Mouse (Mus musculus) hindbrain, embryonic 12.5 days (tissue): ENCODE data around the gene Prpf31. TPM values are rescaled to one million over a fixed set of nuclear protein-coding genes. Genes with fewer than 3 reads are reported as not detected.
A peak's percentile ranks its signal among the peaks of the same experiment; 100 is the strongest.
"Not testable (repeated sequence)": the region's sequence is repeated elsewhere in the genome, so short reads cannot be mapped to it uniquely, and the experiment has no call there.

ENCODE experiments used
- ATAC-seq: fragments of 200-750 bp; cut with Nextera tagmentation; 2 replicates; pipeline ENCODE4 v1.8.0; 2017; ENCODE audit warnings: moderate TSS enrichment; ENCODE audit not compliant: low FRiP score
- H3K27ac ChIP-seq: fragments of 300-500 bp; sonication (generic); 2 replicates; pipeline ENCODE4 v1.5.1; 2016; ENCODE audit warnings: mild to moderate bottlenecking
- H3K27me3 ChIP-seq: fragments of 300-500 bp; sonication (generic); 2 replicates; pipeline ENCODE4 v1.6.1; 2016; ENCODE audit warnings: mild to moderate bottlenecking
- H3K36me3 ChIP-seq: fragments of 300-500 bp; sonication (generic); 2 replicates; pipeline ENCODE4 v1.6.1; 2016; ENCODE audit warnings: mild to moderate bottlenecking
- H3K4me1 ChIP-seq: fragments of 300-500 bp; sonication (generic); 2 replicates; pipeline ENCODE4 v1.6.1; 2016
- H3K4me2 ChIP-seq: fragments of 300-500 bp; sonication (generic); replicated peaks from 2 replicates; pipeline ENCODE4 v1.6.1; 2016; ENCODE audit warnings: mild to moderate bottlenecking
- H3K4me3 ChIP-seq: fragments of 300-500 bp; sonication (generic); 2 replicates; pipeline ENCODE4 v1.5.1; 2016; ENCODE audit warnings: mild to moderate bottlenecking
- H3K9ac ChIP-seq: fragments of 300-500 bp; sonication (generic); 2 replicates; pipeline ENCODE4 v1.6.1; 2016; ENCODE audit warnings: mild to moderate bottlenecking, moderate library complexity
- H3K9me3 ChIP-seq: fragments of 300-500 bp; sonication (generic); replicated peaks from 2 replicates; pipeline ENCODE4 v1.6.1; 2016; ENCODE audit warnings: mild to moderate bottlenecking
- WGBS: fragments of 180-500 bp; shearing (Covaris S2); methylation state at CpG from one replicate; pipeline ENCODE4 v1.1.7; 2016; 5-methylcytosine and 5-hydroxymethylcytosine counted together
- polyA plus RNA-seq: library from polyadenylated mRNA; unstranded; fragments of >200 nt; fragmentation: Nextera tagmentation; extraction: Ambion mirVana; gene quantifications from 2 replicates; pipeline ENCODE4 v1.2.1, GENCODE M21; 2016

Gene Prpf31
- 114 and 115 TPM in 2 replicates for polyA plus RNA-seq

GRCm38 (mm10) chr7:3629543-3630477 is at the start of gene Prpf31, which contains the start of gene Tfpt:
Prpf31 (plus strand) TSS chr7:3629985.
Tfpt (minus strand) TSS chr7:3629929.
- Histone ChIP-seq H3K27me3 (no peaks in the 10 kb centered on the region), H3K4me1 (peaks cover 26% of the 10 kb centered on the region), H3K27ac (peak within 1 kb of the TSS; percentile 73; the same call in 1 of the 2 replicates), H3K9me3 (no peaks in the 10 kb centered on the region), H3K9ac (peak within 1 kb of the TSS; percentile 82), H3K4me3 (peak within 1 kb of the TSS; percentile 67), H3K4me2 (peak within 1 kb of the TSS; percentile 99), H3K36me3 (peaks cover 37% of the 10 kb centered on the region)
- 2% methylated on average over 47 of the region's 47 CpGs for WGBS
- ATAC-seq: peak; percentile 89

DNA sequence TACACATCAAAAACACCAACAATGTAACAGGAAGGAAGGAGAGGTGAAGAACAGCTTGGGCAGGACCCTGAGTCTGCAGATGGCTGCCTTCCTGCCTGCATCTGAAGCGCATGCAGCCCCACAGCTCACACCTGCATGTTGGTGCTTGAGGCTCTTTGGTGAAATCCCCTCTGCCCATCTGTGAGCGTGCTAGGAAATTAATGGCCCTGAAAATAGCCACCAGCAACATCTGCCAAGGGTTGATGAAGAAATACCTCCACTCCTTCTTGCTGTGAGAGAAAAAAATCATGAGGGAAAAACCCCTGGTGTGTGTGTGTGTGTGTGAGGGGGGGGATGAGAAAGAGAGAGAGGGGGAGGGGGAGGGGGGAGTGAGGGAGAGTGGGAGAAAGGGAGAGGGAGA is 49.8 kb upstream of the Prpf31 start:
- Histone ChIP-seq H3K4me1 (no peaks in the 10 kb centered on the region), H3K36me3 (no peaks in the 10 kb centered on the region), H3K4me3 (no peak overlapping the region), H3K27me3 (no peaks in the 10 kb centered on the region), H3K9ac (no peak overlapping the region), H3K27ac (no peak overlapping the region), H3K4me2 (no peak overlapping the region), H3K9me3 (no peaks in the 10 kb centered on the region)
- no peak for ATAC-seq
- 63% methylated on average over 2 of the region's 2 CpGs for WGBS

DNA sequence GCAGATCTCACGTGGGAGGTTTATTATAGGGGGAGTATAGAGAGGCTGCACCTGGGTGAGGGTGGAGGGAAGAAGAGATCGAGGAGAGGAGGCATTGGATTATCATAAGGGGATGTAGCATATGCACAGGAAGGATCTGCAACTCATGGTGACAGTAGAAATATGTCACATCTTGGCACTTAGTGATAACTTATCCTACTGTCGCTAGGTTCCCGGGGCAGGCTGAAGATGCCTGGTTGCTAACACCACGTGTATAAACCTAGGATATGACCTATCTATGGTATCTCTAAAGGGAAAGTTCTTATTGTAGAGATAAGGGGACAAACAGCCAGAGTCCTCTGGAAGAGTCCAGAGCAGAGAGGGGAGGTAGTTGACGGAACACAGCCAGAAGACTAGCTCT is 44.0 kb upstream of the Prpf31 start:
- WGBS: 15% methylated on average over 6 of the region's 6 CpGs
- Histone ChIP-seq H3K9ac (no peak overlapping the region), H3K27ac (no peak overlapping the region), H3K36me3 (no peaks in the 10 kb centered on the region), H3K4me2 (no peak overlapping the region), H3K9me3 (no peaks in the 10 kb centered on the region), H3K4me1 (no peaks in the 10 kb centered on the region), H3K27me3 (no peaks in the 10 kb centered on the region), H3K4me3 (no peak overlapping the region)
- no peak for ATAC-seq

DNA sequence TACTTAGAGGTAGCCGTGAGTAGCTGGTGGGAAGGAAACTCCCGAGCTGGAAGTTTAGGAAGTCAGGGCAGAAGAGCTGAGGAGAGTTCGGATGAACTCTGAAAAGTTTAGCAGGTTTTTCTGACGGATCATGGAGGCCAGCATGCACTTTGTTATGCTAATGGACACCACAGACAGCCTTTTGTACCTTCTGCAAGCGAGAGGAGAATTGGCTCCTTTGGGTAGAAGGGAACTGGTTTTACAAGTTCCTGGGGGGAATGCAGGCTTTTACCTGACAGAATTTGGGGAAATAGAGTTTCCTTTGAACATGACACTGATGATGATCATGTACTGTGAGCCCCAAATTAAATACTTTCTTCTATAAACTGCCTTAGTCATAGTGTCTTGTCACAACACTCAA is 43.5 kb upstream of the Prpf31 start:
- WGBS: 5% methylated on average over 5 of the region's 5 CpGs
- H3K9ac ChIP-seq: no peak overlapping the region
- H3K9me3 ChIP-seq: no peaks in the 10 kb centered on the region
- ATAC-seq: no peak
- H3K27ac ChIP-seq: no peak overlapping the region
- H3K36me3 ChIP-seq: no peaks in the 10 kb centered on the region
- no peak overlapping the region for H3K4me2 ChIP-seq
- no peak overlapping the region for H3K4me3 ChIP-seq
- H3K4me1 ChIP-seq: no peaks in the 10 kb centered on the region
- no peaks in the 10 kb centered on the region for H3K27me3 ChIP-seq

DNA sequence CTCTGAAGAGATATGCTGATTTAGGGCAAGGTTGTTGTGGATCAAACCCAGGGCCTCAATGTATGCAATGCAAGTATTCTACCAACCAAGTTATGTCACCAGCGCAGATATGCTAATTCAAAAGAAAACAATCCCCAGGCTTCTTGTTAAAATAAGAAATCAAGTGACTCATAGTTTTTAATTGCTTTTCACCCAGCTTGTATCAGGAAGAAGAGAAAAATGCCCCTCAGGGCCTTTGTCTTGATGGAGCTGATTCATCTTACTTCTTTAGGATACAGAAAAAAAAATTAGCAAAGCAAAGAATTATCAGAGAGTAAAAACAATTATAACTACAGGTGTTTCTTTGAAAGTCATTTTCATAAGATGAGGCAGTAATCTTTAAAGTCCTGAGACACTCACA is 42.5 kb upstream of the Prpf31 start:
- Histone ChIP-seq H3K9ac (no peak overlapping the region), H3K27ac (no peak overlapping the region), H3K27me3 (no peaks in the 10 kb centered on the region), H3K4me2 (no peak overlapping the region), H3K9me3 (no peaks in the 10 kb centered on the region), H3K4me3 (no peak overlapping the region), H3K4me1 (no peaks in the 10 kb centered on the region), H3K36me3 (no peaks in the 10 kb centered on the region)
- WGBS: 69% methylated on average over 1 of the region's 1 CpGs
- no peak for ATAC-seq

DNA sequence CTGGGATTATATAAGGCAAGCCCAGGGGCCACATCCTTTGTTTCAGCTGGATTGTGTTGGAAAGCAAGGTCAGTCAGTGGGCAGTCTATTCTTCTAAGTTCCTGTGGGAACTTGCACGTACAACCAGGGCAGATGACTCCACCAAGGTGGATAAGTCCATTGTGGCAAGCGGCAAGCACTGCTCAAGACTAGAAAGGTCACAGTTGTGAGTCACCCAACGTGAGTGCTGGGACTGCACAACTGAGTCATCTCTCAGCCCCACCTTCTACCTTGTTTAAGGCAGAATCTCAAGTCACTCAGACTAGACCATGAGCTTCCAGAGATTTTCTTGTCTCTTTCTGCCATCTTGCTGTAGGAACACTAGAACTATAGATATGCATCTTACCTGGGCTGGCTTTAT is 39.2 kb upstream of the Prpf31 start:
- Histone ChIP-seq H3K27me3 (no peaks in the 10 kb centered on the region), H3K27ac (no peak overlapping the region), H3K4me3 (no peak overlapping the region), H3K36me3 (no peaks in the 10 kb centered on the region), H3K4me1 (no peaks in the 10 kb centered on the region), H3K9me3 (no peaks in the 10 kb centered on the region), H3K4me2 (no peak overlapping the region), H3K9ac (no peak overlapping the region)
- no peak for ATAC-seq
- WGBS: 89% methylated on average over 3 of the region's 3 CpGs

- Histone ChIP-seq H3K9ac (no peak overlapping the region), H3K4me3 (no peak overlapping the region), H3K27ac (no peak overlapping the region), H3K9me3 (no peaks in the 10 kb centered on the region), H3K4me1 (no peaks in the 10 kb centered on the region), H3K4me2 (no peak overlapping the region), H3K36me3 (no peaks in the 10 kb centered on the region), H3K27me3 (no peaks in the 10 kb centered on the region)
- 68% methylated on average over 1 of the region's 1 CpGs for whole genome bisulfite sequencing
- ATAC-seq: no peak
Measured at GRCm38 (mm10) chr7:3591534-3591933, 38.3 kb upstream of the Prpf31 start.

DNA sequence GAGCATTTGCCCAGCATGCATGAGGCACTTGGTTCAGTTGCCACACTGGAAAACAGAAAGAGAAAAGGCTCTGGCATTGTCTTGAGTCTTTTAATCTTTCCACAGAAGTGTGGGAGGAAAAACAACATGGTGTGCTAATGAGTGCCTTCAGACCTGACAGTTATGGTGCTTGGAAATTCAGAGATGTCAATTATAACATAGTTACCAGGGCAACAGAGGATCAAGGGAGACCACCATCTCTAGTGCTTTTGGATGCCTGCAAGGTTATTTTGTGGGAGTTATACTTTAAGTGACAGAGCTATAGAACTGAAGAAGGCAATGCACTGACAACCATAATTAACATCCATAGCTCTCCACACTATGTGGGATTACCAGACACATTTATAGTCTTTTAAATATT is 35.9 kb upstream of the Prpf31 start:
- Histone ChIP-seq H3K36me3 (no peaks in the 10 kb centered on the region), H3K9me3 (no peaks in the 10 kb centered on the region), H3K4me3 (no peak overlapping the region), H3K27me3 (no peaks in the 10 kb centered on the region), H3K9ac (no peak overlapping the region), H3K4me1 (no peaks in the 10 kb centered on the region), H3K27ac (no peak overlapping the region), H3K4me2 (no peak overlapping the region)
- no peak for ATAC-seq

- ATAC-seq: no peak
- H3K9me3 ChIP-seq: no peaks in the 10 kb centered on the region
- H3K4me3 ChIP-seq: no peak overlapping the region
- 25% methylated on average over 5 of the region's 5 CpGs for WGBS
- H3K27me3 ChIP-seq: no peaks in the 10 kb centered on the region
- 0 out of 2 replicates have a peak overlapping the region, but pooled peaks have one; percentile 8 for H3K4me2 ChIP-seq
- no peaks in the 10 kb centered on the region for H3K36me3 ChIP-seq
- H3K27ac ChIP-seq: no peak overlapping the region
- no peaks in the 10 kb centered on the region for H3K4me1 ChIP-seq
- no peak overlapping the region for H3K9ac ChIP-seq
Measured at GRCm38 (mm10) chr7:3594686-3595085, 35.1 kb upstream of the Prpf31 start.

GRCm38 (mm10) chr7:3595146-3595545 is 34.6 kb upstream of the Prpf31 start:
- Histone ChIP-seq H3K4me3 (no peak overlapping the region), H3K4me1 (no peaks in the 10 kb centered on the region), H3K27ac (no peak overlapping the region), H3K9me3 (no peaks in the 10 kb centered on the region), H3K9ac (no peak overlapping the region), H3K27me3 (no peaks in the 10 kb centered on the region), H3K4me2 (0 out of 2 replicates have a peak overlapping the region, but pooled peaks have one; percentile 8), H3K36me3 (no peaks in the 10 kb centered on the region)
- WGBS: 18% methylated on average over 9 of the region's 9 CpGs
- no peak for ATAC-seq

GRCm38 (mm10) chr7:3597755-3598154 is 32.0 kb upstream of the Prpf31 start:
- not testable (repeated sequence) for H3K9me3 ChIP-seq, H3K4me2 ChIP-seq, H3K4me3 ChIP-seq, H3K9ac ChIP-seq, H3K27ac ChIP-seq, H3K36me3 ChIP-seq, H3K27me3 ChIP-seq, ATAC-seq, H3K4me1 ChIP-seq
- WGBS: 64% methylated on average over 1 of the region's 1 CpGs

GRCm38 (mm10) chr7:3601119-3601518 is 28.7 kb upstream of the Prpf31 start:
- H3K36me3 ChIP-seq: no peaks in the 10 kb centered on the region
- ATAC-seq: peak; percentile 32; the same call in 1 of the 2 replicates
- no peaks in the 10 kb centered on the region for H3K9me3 ChIP-seq
- H3K27me3 ChIP-seq: no peaks in the 10 kb centered on the region
- WGBS: 17% methylated on average over 4 of the region's 4 CpGs
- H3K9ac ChIP-seq: no peak overlapping the region
- H3K4me3 ChIP-seq: no peak overlapping the region
- no peak overlapping the region for H3K4me2 ChIP-seq
- no peaks in the 10 kb centered on the region for H3K4me1 ChIP-seq
- no peak overlapping the region for H3K27ac ChIP-seq

DNA sequence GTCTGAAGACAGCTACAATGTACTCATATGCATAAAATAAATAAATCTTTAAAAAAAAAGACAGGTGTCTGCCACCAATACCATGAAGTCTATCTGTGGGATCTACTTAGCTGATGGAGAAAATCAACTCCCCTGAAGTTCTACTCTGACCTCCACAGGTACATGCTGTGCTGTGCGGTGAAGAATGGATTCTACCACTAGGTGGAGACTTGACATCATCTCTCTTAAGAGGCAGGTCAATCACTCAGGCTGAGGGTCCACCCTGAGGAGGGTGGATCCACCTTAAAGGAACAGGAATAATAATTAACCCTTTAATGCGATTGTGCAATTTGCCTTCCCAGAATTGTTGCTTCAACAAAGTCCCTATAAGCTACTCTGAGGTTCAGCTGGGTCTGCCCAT is 23.0 kb upstream of the Prpf31 start:
- no peak overlapping the region for H3K4me3 ChIP-seq
- 17% methylated on average over 2 of the region's 2 CpGs for whole genome bisulfite sequencing
- no peaks in the 10 kb centered on the region for H3K27me3 ChIP-seq
- no peaks in the 10 kb centered on the region for H3K9me3 ChIP-seq
- H3K4me2 ChIP-seq: no peak overlapping the region
- ATAC-seq: no peak
- no peak overlapping the region for H3K9ac ChIP-seq
- no peaks in the 10 kb centered on the region for H3K4me1 ChIP-seq
- H3K36me3 ChIP-seq: no peaks in the 10 kb centered on the region
- H3K27ac ChIP-seq: no peak overlapping the region
